Mouse (Mus musculus) heart, adult 2 months (tissue): Measurements from ENCODE around the gene Pdia2.

Experiments used
- CTCF ChIP-seq: fragments of 200-600 bp; IDR thresholded peaks from 2 replicates; pipeline ENCODE4 v1.8.1; 2022; ENCODE audit warnings: antibody characterized with exemption, mild to moderate bottlenecking, moderate library complexity
- EP300 ChIP-seq: fragments of 200-500 bp; IDR thresholded peaks from 2 replicates; pipeline ENCODE4 v1.6.1; 2011; ENCODE audit warnings: low read depth, low read length, control low read depth; ENCODE audit not compliant: insufficient read depth
- POLR2A ChIP-seq: fragments of 200-500 bp; IDR thresholded peaks from 2 replicates; pipeline ENCODE4 v1.6.1; 2011; ENCODE audit warnings: mild to moderate bottlenecking, low read depth, low read length, control low read depth; ENCODE audit not compliant: insufficient read depth

DNA sequence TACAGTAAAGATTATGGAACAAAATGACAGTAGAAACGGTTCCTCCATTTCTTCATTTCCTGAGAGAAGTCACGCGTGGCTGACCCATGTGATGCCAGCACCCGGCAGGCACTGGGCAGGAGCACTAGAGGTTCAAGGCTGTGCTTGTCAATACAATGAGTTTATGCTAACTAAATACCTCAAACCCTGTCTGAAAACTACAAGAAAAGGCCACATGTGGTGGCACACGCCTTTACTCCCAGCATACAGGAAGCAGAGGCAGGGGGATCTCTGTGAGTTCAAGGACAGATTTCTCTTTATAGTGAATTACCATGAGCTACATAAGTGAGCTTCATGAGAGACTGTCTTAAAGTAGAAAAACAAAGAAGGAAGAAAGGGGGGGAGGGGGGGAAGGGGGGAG, 32.3 kb upstream of the Pdia2 start:
- TF ChIP-seq POLR2A (no peak), CTCF (no peak), EP300 (no peak)
